Mouse (Mus musculus): ENCODE results near the gene Mapre3. TPM values are rescaled to one million over a fixed set of nuclear protein-coding genes. Genes with fewer than 3 reads are reported as not detected.

Gene Mapre3
- polyA plus RNA-seq, 1 experiment from 2014 or later, result 2.1 TPM

DNA sequence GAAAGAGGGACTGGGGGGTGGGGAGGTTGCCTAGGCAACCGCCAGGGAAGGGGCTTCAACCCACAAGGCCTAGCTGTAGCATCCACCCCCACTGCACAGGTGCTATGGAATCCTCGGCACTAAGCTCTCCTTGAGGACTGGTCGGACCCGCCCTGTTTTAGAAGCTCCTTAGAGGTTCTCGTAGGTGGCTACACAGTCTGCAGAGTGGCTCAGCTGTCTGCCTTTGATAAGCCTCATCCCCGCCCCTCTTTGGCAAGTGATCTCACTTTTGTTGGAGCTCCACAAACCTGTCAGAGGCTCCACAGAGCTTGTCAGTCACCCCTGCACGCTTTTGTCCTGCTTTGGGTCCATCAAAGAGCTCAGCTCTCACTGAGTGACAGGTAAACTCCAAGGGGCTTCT, 17.0 kb upstream of the Mapre3 start:
- peak overlapping the region; percentile 54 for H3K9ac ChIP-seq
- peak; percentile 76 for DNase-seq
- no peaks in the 10 kb centered on the region for H3K9me3 ChIP-seq (replicated peaks)
- peak overlapping the region; percentile 69 for H3K27ac ChIP-seq
- 16% methylated on average over 7 of the region's 7 CpGs for WGBS (ENCODE audit: insufficient replicate concordance)
- peak; percentile 97 for ATAC-seq (ENCODE audit: low read depth)
- H3K36me3 ChIP-seq, result no peaks in the 10 kb centered on the region
- H3K4me3 ChIP-seq (replicated peaks), result peak overlapping the region; percentile 31
- peak overlapping the region; percentile 55 for H3K4me2 ChIP-seq
- peaks cover 13% of the 10 kb centered on the region for H3K27me3 ChIP-seq
- H3K4me1 ChIP-seq (replicated peaks), result peaks cover 29% of the 10 kb centered on the region

DNA sequence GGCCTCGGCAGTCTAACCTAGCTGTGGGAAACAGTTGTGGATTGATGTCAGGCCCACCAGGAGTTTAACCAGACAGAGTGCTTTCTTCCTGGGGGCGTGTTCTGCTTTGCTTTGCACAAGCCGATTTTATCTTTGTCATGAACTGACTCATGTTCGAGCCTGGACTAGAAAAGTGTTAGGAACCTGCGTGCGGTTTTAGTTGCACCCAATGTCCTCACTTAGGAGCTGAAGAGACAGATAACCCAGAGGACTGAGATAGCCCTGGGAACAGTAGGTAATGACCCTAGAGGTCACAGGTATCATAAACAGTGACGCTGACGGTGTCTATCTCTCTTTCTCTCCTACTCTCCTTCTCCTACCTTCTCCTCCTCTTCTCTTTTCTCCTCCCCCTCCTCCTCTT, 16.5 kb upstream of the Mapre3 start:
- no peak for DNase-seq
- ATAC-seq (ENCODE audit: low read depth), result peak; percentile 26
- peak overlapping the region; percentile 69 for H3K27ac ChIP-seq
- H3K4me2 ChIP-seq, result peak overlapping the region; percentile 55
- peaks cover 29% of the 10 kb centered on the region for H3K4me1 ChIP-seq (replicated peaks)
- H3K36me3 ChIP-seq, result no peaks in the 10 kb centered on the region
- H3K4me3 ChIP-seq (replicated peaks), result peak overlapping the region; percentile 31
- H3K9me3 ChIP-seq (replicated peaks), result no peaks in the 10 kb centered on the region
- WGBS (ENCODE audit: insufficient replicate concordance), result 41% methylated on average over 8 of the region's 8 CpGs
- peak overlapping the region; percentile 54 for H3K9ac ChIP-seq
- peaks cover 17% of the 10 kb centered on the region for H3K27me3 ChIP-seq

- 56% methylated on average over 6 of the region's 6 CpGs for WGBS (ENCODE audit: insufficient replicate concordance)
- DNase-seq (no peak), ATAC-seq (ENCODE audit: low read depth) (no peak)
- Histone ChIP-seq H3K4me2 (no peak overlapping the region), H3K4me1 (replicated peaks) (peaks cover 29% of the 10 kb centered on the region), H3K36me3 (no peaks in the 10 kb centered on the region), H3K27ac (no peak overlapping the region), H3K27me3 (peaks cover 17% of the 10 kb centered on the region), H3K9me3 (replicated peaks) (no peaks in the 10 kb centered on the region), H3K4me3 (replicated peaks) (no peak overlapping the region), H3K9ac (no peak overlapping the region)
These were observed 15.5 kb upstream of the Mapre3 start for GRCm38 (mm10) chr5:30798965-30799364.

DNA sequence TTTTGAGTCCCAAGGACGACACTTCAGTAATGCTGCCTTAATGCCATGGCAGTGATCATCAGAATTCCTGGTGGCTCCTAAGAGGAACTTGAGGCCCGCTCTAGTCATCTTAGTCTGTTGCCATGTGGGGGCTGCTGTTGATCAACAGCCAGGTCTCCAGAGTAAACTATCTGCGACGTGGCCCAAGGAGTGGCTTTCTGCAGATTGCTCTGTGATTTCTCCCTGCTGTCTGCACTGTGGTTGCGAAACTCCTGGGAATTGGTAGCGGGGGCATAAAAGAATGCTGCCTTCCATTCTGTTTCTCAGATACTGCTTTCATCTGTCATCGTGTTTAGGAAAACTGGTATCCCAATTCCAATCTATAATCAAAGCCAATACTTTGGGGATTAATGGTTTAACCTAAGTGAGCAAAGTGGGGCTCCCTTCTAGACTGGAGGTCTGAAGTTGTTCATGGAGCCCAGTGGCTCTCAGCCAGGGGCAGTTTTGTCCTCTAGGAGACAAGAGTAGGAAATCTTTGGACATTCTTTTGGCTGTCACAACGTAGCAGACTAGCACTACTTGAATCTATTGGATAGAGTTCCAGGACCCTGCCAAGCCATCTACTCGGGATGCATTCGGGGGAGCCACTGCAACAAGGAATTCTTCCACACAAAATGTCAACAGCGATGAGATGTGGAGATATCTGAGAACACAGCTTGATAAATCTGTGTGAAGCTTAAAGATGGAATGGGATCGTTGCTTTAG, 11.5 kb upstream of the Mapre3 start:
- Histone ChIP-seq H3K36me3 (no peaks in the 10 kb centered on the region), H3K27ac (no peak overlapping the region), H3K27me3 (peaks cover 12% of the 10 kb centered on the region), H3K9ac (no peak overlapping the region), H3K4me3 (replicated peaks) (no peak overlapping the region), H3K4me1 (replicated peaks) (peaks cover 9% of the 10 kb centered on the region), H3K4me2 (no peak overlapping the region), H3K9me3 (replicated peaks) (no peaks in the 10 kb centered on the region)
- no peak for DNase-seq
- no peak for ATAC-seq (ENCODE audit: low read depth)
- 55% methylated on average over 12 of the region's 12 CpGs for WGBS (ENCODE audit: insufficient replicate concordance)

DNA sequence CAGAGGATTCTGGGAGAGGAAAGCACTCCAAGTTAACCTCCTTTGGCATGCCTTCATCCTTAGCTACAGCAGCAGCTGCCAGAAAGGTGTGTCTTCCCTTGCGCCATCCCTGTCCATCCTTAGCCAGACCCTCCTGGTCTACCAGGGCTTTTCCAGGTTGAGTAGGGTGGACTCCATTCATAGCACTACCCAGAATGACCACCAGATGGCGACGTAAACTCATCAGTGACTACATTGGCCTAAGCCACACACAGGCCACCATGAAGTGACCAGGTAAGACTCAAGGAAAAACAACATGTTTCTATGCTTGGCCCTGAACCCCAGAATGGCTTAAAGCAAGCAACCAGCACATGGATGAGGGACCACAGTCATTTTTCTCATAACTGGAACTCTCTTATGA, 8.3 kb upstream of the Mapre3 start:
- no peaks in the 10 kb centered on the region for H3K4me1 ChIP-seq (replicated peaks)
- DNase-seq (peak; percentile 61), ATAC-seq (ENCODE audit: low read depth) (peak; percentile 53; the same call in 1 of the 2 replicates)
- no peak overlapping the region for H3K27ac ChIP-seq
- 4% methylated on average over 3 of the region's 3 CpGs for WGBS (ENCODE audit: insufficient replicate concordance)
- H3K9me3 ChIP-seq (replicated peaks), result no peaks in the 10 kb centered on the region
- no peaks in the 10 kb centered on the region for H3K36me3 ChIP-seq
- H3K4me2 ChIP-seq, result no peak overlapping the region
- H3K9ac ChIP-seq, result no peak overlapping the region
- peaks cover 20% of the 10 kb centered on the region for H3K27me3 ChIP-seq
- no peak overlapping the region for H3K4me3 ChIP-seq (replicated peaks)

GRCm38 (mm10) chr5:30815120-30815465, 652 bp downstream of the Mapre3 start:
- H3K27me3 ChIP-seq, result peaks cover 65% of the 10 kb centered on the region
- DNase-seq, result no peak
- ATAC-seq (ENCODE audit: low read depth), result 0 out of 2 replicates have a peak, but pooled peaks have one; percentile 7

GRCm38 (mm10) chr5:30816261-30816791, 1.9 kb downstream of the Mapre3 start:
- DNase-seq, result no peak
- H3K9ac ChIP-seq, result no peak overlapping the region
- H3K9me3 ChIP-seq (replicated peaks), result no peaks in the 10 kb centered on the region
- ATAC-seq (ENCODE audit: low read depth), result no peak
- peaks cover 53% of the 10 kb centered on the region for H3K27me3 ChIP-seq
- no peaks in the 10 kb centered on the region for H3K36me3 ChIP-seq
- no peak overlapping the region for H3K4me2 ChIP-seq
- 0 out of 2 replicates have a peak, but pooled peaks cover 17% of the 10 kb centered on the region for H3K4me1 ChIP-seq (replicated peaks)
- H3K4me3 ChIP-seq (replicated peaks), result no peak overlapping the region
- 51% methylated on average over 8 of the region's 8 CpGs for WGBS (ENCODE audit: insufficient replicate concordance)
- H3K27ac ChIP-seq, result no peak overlapping the region

More at GRCm38 (mm10) chr5:30815120-30815465, 652 bp downstream of the Mapre3 start:
- Histone ChIP-seq H3K27ac (no peak overlapping the region), H3K9me3 (replicated peaks) (no peaks in the 10 kb centered on the region), H3K4me2 (peak overlapping the region; percentile 80), H3K36me3 (no peaks in the 10 kb centered on the region), H3K9ac (peak overlapping the region; percentile 65), H3K4me3 (replicated peaks) (peak overlapping the region; percentile 65), H3K4me1 (replicated peaks) (0 out of 2 replicates have a peak, but pooled peaks cover 17% of the 10 kb centered on the region)
- 14% methylated on average over 7 of the region's 7 CpGs for WGBS (ENCODE audit: insufficient replicate concordance)

DNA sequence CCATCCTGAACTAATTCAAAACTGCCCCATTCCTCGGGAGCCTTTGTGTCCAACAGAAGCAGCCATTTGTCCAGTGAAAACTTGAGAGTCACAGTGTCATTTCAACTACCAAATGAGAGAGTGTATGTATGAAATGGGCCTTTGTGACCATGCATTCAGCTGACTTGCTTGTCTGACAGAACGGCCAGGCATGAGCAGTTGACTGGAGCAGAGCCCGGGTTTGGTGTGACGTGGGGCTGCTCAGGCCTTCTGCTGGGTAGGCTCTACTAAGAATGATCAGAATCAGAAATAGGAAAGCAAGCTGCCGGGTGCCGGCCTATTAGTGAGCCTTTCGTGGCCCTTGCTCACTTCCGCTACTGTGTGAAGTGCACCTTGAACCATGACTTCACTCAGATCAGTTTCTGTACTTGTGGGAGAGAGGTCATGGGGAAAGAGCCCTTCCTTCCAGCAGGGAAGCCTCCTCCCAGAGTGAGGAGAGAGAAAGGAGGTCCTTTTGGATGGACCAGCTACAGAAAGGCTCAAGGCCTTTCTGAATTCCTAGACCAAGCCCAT, 4.4 kb downstream of the Mapre3 start:
- H3K27ac ChIP-seq, result no peak overlapping the region
- H3K27me3 ChIP-seq, result peaks cover 28% of the 10 kb centered on the region
- ATAC-seq (ENCODE audit: low read depth) (no peak), DNase-seq (no peak)
- no peak overlapping the region for H3K4me2 ChIP-seq
- no peak overlapping the region for H3K4me3 ChIP-seq (replicated peaks)
- 69% methylated on average over 8 of the region's 8 CpGs for WGBS (ENCODE audit: insufficient replicate concordance)
- 0 out of 2 replicates have a peak, but pooled peaks cover 14% of the 10 kb centered on the region for H3K4me1 ChIP-seq (replicated peaks)
- no peak overlapping the region for H3K9ac ChIP-seq
- no peaks in the 10 kb centered on the region for H3K36me3 ChIP-seq
- no peaks in the 10 kb centered on the region for H3K9me3 ChIP-seq (replicated peaks)

DNA sequence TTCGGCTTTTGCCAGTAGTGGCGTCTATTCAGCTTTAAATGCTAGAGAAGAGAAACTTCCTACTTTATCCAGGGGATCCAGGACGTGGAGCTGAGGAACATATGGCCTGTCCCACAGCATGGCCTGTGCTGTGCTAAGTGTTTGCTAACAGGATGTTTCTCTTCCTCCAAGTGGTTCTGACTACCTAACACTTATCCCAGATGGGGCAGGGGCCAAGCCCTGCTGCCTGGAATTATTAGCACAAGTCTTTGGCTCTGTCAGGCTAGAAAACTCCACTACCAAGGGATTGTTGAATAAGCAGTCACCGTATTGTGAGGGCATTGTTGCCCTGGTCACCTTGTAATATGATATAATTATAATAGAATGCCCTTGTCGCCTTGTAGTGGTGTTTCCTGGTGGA, 8.2 kb downstream of the Mapre3 start:
- no peak for DNase-seq
- no peaks in the 10 kb centered on the region for H3K4me1 ChIP-seq (replicated peaks)
- WGBS (ENCODE audit: insufficient replicate concordance), result 63% methylated on average over 5 of the region's 5 CpGs
- ATAC-seq (ENCODE audit: low read depth), result no peak
- no peak overlapping the region for H3K9ac ChIP-seq
- no peak overlapping the region for H3K4me3 ChIP-seq (replicated peaks)
- no peaks in the 10 kb centered on the region for H3K27me3 ChIP-seq
- H3K4me2 ChIP-seq, result no peak overlapping the region
- no peaks in the 10 kb centered on the region for H3K36me3 ChIP-seq
- no peaks in the 10 kb centered on the region for H3K9me3 ChIP-seq (replicated peaks)
- no peak overlapping the region for H3K27ac ChIP-seq

DNA sequence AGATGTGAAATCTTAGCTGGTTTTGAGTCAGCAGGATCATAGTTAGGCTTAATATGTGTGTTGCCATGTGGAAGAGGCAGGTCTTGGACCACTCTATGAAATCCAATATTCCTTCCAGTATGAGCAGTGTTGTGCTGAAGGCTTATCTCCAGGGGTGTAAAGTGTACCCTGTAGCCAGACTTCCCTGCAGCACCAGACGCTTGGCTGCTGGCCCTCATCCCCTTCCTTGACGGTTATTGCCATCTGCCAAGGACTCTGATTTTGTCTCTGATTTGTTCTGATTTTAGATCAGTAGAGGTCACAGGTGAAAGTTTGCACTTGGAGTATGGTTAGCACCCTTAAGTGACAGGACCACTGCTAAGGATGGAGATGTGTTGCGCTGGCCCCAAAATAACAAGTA, 8.7 kb downstream of the Mapre3 start:
- Histone ChIP-seq H3K9ac (no peak overlapping the region), H3K36me3 (no peaks in the 10 kb centered on the region), H3K27ac (no peak overlapping the region), H3K4me2 (no peak overlapping the region), H3K4me1 (replicated peaks) (no peaks in the 10 kb centered on the region), H3K27me3 (no peaks in the 10 kb centered on the region), H3K9me3 (replicated peaks) (no peaks in the 10 kb centered on the region), H3K4me3 (replicated peaks) (no peak overlapping the region)
- DNase-seq (no peak), ATAC-seq (ENCODE audit: low read depth) (no peak)
- 68% methylated on average over 3 of the region's 3 CpGs for WGBS (ENCODE audit: insufficient replicate concordance)

GRCm38 (mm10) chr5:30824124-30824988, 9.9 kb downstream of the Mapre3 start:
- Histone ChIP-seq H3K27ac (no peak overlapping the region), H3K4me2 (no peak overlapping the region), H3K4me1 (replicated peaks) (no peaks in the 10 kb centered on the region), H3K9me3 (replicated peaks) (no peaks in the 10 kb centered on the region), H3K9ac (no peak overlapping the region), H3K36me3 (no peaks in the 10 kb centered on the region), H3K27me3 (no peaks in the 10 kb centered on the region), H3K4me3 (replicated peaks) (no peak overlapping the region)
- no peak for DNase-seq
- WGBS (ENCODE audit: insufficient replicate concordance), result 69% methylated on average over 11 of the region's 11 CpGs
- no peak for ATAC-seq (ENCODE audit: low read depth)
